ENCODE assay signal across 24 mouse cellular contexts in the genomic region with DNA sequence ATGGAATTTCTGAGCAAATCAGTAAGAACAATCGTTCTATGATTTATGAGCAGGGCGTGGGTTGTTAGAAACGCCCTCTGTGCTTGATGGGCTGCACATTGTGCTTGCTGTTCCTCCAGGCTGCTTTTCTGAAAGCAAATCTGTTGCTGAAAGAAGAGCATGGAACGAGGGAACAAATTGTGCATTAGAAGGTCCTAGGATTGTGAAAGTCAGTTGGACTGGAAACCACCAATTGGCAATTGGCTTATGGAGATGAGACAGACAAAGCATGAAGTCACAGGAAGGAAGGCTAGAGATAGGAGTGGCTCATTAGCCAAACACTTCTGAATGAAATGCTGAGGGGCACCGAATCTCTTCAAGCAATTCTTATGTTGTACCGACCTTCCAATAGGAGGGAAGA.
DNase-seq lines count a peak whose midpoint lies in the region; ATAC-seq and TF ChIP-seq lines count a peak whose summit lies in the region.
"Had no signal": no experiment of that assay in that cellular context is flagged by ENCODE, and none has a peak within 500 bp of the region (broad histone marks: within the 10 kb centered on the region; RNA-seq: fewer than 3 reads in every experiment).

No protein-coding gene starts in this region.

- peaks cover 6% of the 10 kb centered on the region; the same call in 1 of the 2 replicates for H3K27me3 ChIP-seq in heart, embryonic 10.5 days (ENCODE audit: insufficient read depth, poor library complexity, severe bottlenecking)
- no peaks in the 10 kb centered on the region for H3K27me3 ChIP-seq in lung, postnatal 0 days (replicated peaks; ENCODE audit: insufficient read depth, low read length)
- H3K27me3 ChIP-seq: CH12.LX; heart, embryonic 12.5 days; stomach, embryonic 15.5 days had no signal

- H3K4me2 ChIP-seq in lung, postnatal 0 days (replicated peaks; ENCODE audit: low read depth, low read length) = no peak overlapping the region
- H3K4me2 ChIP-seq: heart, embryonic 12.5 days; hindbrain, embryonic 14.5 days; liver, embryonic 11.5 days; stomach, embryonic 15.5 days had no signal

- no peaks in the 10 kb centered on the region for H3K4me1 ChIP-seq in heart, embryonic 10.5 days
- H3K4me1 ChIP-seq in lung, postnatal 0 days (ENCODE audit: insufficient read depth, low read depth, low read length) = no peaks in the 10 kb centered on the region
- H3K4me1 ChIP-seq: heart, embryonic 12.5 days; stomach, embryonic 15.5 days had no signal

- no peak overlapping the region for H3K4me3 ChIP-seq in heart, embryonic 10.5 days
- no peak overlapping the region for H3K4me3 ChIP-seq in lung, postnatal 0 days (ENCODE audit: low read depth, low read length)
- H3K4me3 ChIP-seq: heart, embryonic 12.5 days; left cerebral cortex, adult 2 months; stomach, embryonic 15.5 days had no signal

- peak; percentile 91 for DNase-seq in heart, adult 11 months
- DNase-seq in heart, embryonic 10.5 days (ENCODE audit: low spot score) = no peak
- no peak for DNase-seq in lung, postnatal 0 days (ENCODE audit: low spot score)
- no peak for DNase-seq in lung, postnatal 10 days
- peak; percentile 28 for DNase-seq in brain, adult 2 months (ENCODE audit: low read depth, low spot score)
- peak; percentile 3 to 16 for DNase-seq in layer of hippocampus, postnatal 36 days
- DNase-seq in spleen, postnatal 14 days (ENCODE audit: low spot score in 2 of 2) = no peak
- no peak for DNase-seq in thymus, postnatal 0 days (ENCODE audit: low spot score)
- DNase-seq: adrenal gland, postnatal 36 days; cerebellum, adult 18-20 months; cerebellum, postnatal 25 days; embryo, embryonic 11 days; kidney, adult 9 months; kidney, postnatal 25 days; lung, adult 2 months; midbrain, embryonic 14.5 days; right cerebral cortex, postnatal 14 days; thymus, adult 2 months had no signal

- no peak for TF ChIP-seq CTCF in lung, postnatal 0 days (IDR thresholded peaks at IDR 0.05)

- no peak for ATAC-seq in lung, postnatal 0 days

- no peaks in the 10 kb centered on the region for H3K36me3 ChIP-seq in heart, embryonic 10.5 days
- no peaks in the 10 kb centered on the region for H3K36me3 ChIP-seq in lung, postnatal 0 days (ENCODE audit: insufficient read depth, low read length)
- H3K36me3 ChIP-seq: heart, embryonic 12.5 days; stomach, embryonic 15.5 days had no signal

- no peak overlapping the region for H3K27ac ChIP-seq in heart, embryonic 10.5 days
- H3K27ac ChIP-seq in lung, postnatal 0 days (ENCODE audit: low read length) = no peak overlapping the region
- H3K27ac ChIP-seq: hindbrain, embryonic 14.5 days; left cerebral cortex, adult 2 months; stomach, embryonic 15.5 days had no signal

- H3K9me3 ChIP-seq in heart, embryonic 10.5 days = no peaks in the 10 kb centered on the region
- no peaks in the 10 kb centered on the region for H3K9me3 ChIP-seq in lung, postnatal 0 days (ENCODE audit: low read length)
- H3K9me3 ChIP-seq: heart, embryonic 12.5 days; stomach, embryonic 15.5 days had no signal

- TF ChIP-seq EP300 in lung, postnatal 0 days (IDR thresholded peaks at IDR 0.05) = 0 out of 2 replicates have a peak, but pooled peaks have one; percentile 12

- 78% methylated on average over 6 of the region's 6 CpGs for WGBS in heart, embryonic 10.5 days
- WGBS in lung, postnatal 0 days = 75% methylated on average over 6 of the region's 6 CpGs

- no peak overlapping the region for H3K9ac ChIP-seq in lung, postnatal 0 days (replicated peaks; ENCODE audit: low read depth)
- H3K9ac ChIP-seq: heart, embryonic 12.5 days; hindbrain, embryonic 14.5 days; stomach, embryonic 15.5 days had no signal

Comparison
In these comparisons a context has a peak if more than half of its experiments do, and no peak if none do; other contexts are left out.
1. DNase-seq: peak in heart, adult 11 months (single experiment), brain, adult 2 months (single experiment) and layer of hippocampus, postnatal 36 days (2 of 2); none in heart, embryonic 10.5 days (single experiment), lung, postnatal 0 days (single experiment), lung, postnatal 10 days (single experiment), spleen, postnatal 14 days (0 of 2) and thymus, postnatal 0 days (single experiment).